Mouse (Mus musculus): ENCODE measurements around the gene Tcaim.
"Not testable (repeated sequence)": the region's sequence is repeated elsewhere in the genome, so short reads cannot be mapped to it uniquely, and the experiment has no call there.

Gene Tcaim

GRCm38 (mm10) chr9:122805053-122805844 is at the start of gene Tcaim:
Gene Tcaim, plus strand, starts transcription at chr9:122805539.
- DNase-seq (ENCODE audit: low spot score) = peak; percentile 87

DNA sequence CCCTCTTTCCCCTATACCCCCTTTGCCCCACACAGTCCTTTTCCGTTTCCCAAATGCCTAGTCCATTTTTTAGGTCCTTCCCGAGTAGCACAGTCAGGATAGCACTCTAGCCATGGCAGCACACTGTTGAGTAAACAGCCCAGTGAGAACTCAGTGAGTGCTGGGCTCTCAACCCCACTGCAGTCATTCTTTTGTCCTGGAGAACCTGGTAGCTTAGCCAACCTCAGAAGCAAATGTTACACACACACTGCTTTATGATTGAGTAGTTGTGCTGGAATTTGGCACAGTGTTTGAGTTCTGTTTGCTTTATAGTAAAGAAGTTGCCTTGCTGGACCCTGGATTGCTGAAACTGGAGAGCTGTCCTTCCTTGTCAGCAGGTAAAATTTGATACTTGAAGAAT is 47.7 kb upstream of the Tcaim start:
- DNase-seq (ENCODE audit: low spot score) = no peak

- DNase-seq (ENCODE audit: low spot score) = no peak
Observed at GRCm38 (mm10) chr9:122760111-122760510, 45.2 kb upstream of the Tcaim start.

DNA sequence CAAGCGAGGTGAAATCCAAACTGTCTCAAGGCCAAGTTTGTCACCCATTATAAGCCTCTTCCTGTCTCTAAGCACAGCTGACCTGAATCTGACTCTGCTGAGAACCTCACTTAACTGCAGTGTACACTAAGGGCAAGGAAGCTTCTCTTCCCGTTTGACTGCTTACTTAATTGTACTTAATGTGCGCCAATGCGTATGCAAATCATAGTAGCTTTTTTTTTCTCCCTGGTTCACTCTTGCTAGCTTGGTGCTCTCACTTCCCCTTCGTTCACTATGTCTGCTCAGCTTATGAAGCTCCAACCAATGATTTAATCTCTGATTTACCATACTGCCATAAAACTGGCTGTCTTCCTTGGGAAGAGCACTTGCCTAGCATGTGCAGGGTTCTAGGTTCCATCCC is 20.1 kb upstream of the Tcaim start:
- DNase-seq (ENCODE audit: low spot score) = no peak

DNA sequence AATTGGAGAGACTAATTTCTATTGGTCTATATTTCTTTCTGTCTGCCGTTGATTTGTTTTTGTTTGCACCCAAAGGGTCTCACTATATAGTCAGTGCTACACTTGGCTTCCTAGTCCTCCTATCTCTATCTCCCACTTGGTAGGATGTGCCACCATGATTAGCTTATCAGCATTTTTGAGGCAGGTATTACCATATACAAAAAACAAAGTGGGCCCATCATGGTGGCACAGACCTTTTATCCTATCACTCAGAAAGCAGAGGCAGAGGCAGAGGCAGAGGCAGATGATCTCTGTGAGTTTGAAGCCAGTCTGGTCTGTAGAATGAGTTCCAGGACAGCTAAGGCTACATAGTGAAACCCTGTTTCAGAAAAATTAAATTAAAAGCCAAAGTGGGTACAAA is 18.8 kb upstream of the Tcaim start:
- no peak for DNase-seq (ENCODE audit: low spot score)

- DNase-seq (ENCODE audit: low spot score) = no peak
Observed at GRCm38 (mm10) chr9:122805845-122806341, 554 bp downstream of the Tcaim start.

- no peak for DNase-seq (ENCODE audit: low spot score)
Observed at GRCm38 (mm10) chr9:122807186-122807585, 1.8 kb downstream of the Tcaim start.

DNA sequence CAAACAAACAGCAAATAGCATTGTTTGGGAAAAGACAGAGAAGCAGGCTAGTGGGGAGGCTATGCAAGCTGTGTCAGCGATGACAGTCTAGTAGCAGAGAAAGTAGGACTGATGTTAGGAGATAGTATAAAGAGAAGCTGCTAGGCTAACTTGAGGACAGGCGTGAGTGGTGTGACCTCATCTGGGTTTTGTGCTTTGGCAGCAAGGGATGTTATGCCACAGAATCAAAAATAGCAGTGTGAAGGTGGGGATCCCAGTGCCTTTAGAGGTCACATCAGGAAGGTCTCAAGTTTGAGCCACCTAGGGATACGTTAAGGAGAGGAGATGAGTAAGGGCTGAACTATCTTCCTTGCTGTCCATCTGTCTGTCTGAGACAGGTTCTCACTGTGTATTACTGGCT is 4.9 kb downstream of the Tcaim start:
- DNase-seq (ENCODE audit: low spot score) = no peak

DNA sequence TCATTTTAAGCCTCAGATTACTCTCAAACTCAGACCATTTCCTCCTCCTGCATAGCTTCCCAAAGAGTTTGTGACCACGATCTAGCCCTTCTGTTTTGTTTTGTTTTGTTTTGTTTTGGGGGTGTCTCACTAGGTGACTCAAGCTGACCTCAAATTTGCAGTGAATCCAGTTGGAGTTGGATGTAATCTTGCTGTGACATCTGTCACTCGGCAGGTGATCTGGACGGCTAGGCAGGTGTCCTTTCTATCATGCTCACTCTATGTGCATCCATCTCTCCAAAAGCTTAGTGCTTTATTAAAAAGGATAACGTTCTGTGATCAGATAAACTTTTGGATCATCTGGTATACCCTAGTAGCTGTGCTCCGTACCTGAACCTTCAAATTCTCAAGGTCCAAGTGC is 7.0 kb downstream of the Tcaim start:
- DNase-seq (ENCODE audit: low spot score) = no peak

DNA sequence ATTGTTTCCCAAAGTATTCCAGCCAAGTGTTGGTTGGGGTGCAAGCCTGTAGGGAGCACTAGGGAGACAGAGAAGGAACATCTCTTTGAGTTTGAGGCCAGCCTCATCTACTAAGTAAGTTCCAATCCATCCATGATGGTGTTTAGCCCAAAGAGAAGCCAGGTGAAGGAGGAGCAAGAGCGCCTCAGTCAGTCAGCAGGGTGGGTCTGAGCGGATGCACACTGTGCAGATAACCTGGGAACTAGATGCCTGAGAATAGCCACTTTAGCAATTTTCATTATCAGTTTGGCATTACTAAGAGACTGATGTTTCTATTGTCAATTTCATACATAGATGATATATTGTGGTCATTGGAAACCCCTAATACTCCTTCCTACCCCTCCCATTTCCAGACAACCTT is 9.4 kb downstream of the Tcaim start:
- no peak for DNase-seq (ENCODE audit: low spot score)

DNA sequence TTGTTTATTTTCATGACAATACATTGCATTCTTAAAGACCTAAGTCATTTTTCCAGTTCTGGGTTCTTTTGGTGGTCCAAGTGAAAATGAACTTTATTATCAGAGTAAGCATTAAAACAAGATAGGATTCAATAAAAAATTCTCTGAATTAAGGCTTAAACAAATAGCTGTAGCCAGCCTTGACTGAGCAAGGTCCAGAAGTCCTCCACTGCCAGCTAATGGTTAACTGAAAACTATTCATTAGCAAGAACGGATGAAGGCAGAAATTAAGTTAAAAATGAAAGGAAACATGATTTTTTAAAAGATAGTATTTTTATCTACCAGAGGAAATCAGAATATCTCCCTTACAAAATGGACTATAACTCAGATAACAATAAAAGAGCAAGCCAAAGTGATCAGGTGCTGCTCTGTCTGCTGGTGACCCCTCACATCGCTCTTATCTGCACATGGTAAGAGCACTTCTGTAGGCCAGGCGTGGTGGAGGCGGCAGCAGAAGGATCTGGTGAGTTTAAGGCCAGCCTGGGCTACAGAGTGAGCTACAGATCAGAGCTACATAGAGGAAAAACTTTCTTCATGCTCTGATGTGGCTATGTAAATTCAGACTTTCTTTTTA is 10.0 kb downstream of the Tcaim start:
- no peak for DNase-seq (ENCODE audit: low spot score)

DNA sequence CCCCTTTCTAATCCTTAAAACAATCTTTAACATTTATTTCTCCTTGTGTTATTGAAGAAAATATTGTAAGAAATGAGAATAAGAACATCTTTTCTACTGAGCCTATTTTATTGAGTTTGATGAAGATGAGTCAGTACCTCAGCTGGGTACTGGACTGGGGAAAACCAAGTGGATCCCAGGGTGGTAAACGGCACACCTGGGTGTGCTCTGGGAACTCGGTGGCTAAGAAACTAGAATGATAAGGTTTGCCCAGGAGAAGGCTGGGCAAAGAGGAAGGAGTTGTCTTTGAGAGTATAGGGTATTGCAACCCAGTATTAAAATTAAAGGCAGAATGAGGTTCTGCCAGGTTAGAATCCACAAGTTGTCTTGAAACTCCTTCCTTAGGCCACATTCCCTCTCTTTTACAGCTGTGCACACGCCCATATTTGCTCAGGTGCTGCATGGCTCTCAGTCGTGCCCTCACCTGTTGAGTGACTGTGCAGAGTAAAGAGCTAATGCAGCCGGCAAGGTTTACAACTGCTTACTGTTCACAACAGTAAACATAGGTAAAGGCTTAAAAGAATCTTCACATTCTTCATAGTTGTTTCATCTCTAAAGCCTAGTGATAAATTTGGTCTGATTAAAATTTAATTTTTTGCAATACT is 18.2 kb downstream of the Tcaim start:
- DNase-seq (ENCODE audit: low spot score) = no peak

DNA sequence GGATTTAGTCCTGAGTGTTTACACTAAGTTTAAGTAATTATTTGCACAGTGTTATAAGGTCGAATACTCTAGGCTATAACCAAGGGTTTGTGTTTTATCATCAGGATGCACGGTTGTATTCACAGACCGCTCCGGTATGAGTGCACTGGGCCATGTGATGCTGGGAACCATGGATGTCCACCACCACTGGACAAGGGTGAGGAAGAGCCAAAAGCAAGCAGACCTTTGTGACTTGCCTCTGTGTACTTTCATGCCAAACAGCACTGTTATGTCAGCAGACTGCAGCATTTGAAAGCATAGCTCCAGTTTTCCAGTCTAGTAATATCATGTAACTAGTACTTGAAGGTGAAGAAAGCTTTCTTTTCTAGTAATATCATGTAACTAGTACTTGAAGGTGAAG is 21.4 kb downstream of the Tcaim start:
- DNase-seq (ENCODE audit: low spot score) = no peak

DNA sequence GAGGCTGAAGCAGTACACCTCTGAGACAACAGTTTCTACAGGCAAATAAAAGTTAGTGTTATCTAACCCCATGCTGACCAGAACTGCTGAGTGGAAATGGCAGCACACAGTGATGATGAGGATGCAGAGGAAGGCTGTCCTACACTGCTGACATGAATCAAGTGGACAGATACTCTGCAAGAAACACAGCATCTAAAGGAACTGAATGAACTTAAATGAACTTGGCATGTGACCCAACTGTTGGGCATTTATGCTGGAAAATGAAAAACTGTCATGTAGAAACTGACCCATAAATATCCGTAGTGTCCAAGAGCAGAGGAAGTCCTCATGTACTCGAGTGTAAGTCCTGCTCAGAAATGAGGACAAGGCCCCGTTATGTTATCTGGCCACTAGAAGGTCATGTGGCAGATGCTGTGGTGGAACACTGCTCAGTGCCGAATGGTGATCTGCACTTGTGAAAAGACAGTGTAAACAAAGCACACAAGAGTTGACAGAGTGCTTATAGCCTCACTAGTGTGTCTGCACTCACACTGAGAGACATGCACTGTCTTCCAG is 24.6 kb downstream of the Tcaim start:
- no peak for DNase-seq (ENCODE audit: low spot score)

DNA sequence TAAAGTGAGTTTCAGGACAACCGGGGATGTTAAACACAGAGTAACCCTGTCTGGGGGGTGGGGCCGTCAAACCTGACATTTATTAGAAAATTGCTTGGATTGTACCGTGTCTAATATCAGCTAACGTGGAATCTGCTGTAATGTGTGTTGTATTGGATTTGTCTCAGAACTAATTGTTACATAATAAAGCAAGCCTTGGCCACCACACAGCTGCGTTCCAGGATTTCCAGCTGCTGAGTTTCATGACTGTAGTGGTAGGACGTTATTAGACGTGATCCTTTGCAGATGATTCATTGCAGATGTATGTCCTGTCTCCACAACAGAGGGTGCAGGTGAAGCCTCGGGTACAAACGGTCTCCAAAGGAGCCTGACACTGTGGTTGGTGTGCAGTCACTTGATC is 30.8 kb downstream of the Tcaim start:
- DNase-seq (ENCODE audit: low spot score) = no peak

DNA sequence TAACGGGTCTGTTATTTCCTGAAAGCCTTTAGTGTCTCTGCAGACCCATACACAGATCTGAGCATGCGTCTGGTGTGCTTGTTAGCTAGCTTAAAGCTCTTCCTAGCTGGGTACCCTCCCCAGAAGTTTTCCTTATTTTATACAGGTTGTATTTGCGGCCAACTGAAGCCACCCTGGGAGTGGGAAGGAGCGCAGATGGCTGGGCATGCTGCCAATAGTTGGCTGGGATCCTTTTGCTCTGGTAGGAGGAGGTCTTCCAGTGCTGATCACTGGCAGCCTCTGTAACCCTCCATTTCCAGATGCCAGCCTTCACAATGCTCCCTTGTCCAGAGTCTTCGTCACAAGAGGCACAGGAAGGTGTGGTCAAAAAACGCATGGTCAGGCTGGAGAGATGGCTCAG is 31.5 kb downstream of the Tcaim start:
- DNase-seq (ENCODE audit: low spot score) = no peak

DNA sequence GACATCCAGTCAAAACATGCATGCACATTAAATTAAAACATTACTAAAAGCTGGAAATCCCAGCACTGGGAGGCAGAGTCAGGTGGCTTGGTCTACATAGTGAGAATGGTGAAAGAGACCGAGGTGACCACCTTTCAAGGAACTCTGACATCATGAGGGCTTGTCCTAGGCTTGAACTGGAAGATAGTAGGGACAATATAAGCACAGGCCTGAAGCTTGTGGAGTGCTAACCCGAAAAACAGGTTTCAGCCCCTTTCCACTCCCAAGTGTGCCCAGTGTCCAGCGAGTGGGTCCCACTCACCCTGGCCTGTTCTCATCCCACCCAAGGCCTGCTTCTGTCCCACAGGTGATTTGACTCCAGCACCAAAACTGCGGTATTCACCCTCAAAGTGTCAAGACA is 31.9 kb downstream of the Tcaim start:
- DNase-seq (ENCODE audit: low spot score) = no peak

GRCm38 (mm10) chr9:122837680-122838079 is 32.3 kb downstream of the Tcaim start:
- peak; percentile 52 for DNase-seq (ENCODE audit: low spot score)

- DNase-seq (ENCODE audit: low spot score) = no peak
Observed at GRCm38 (mm10) chr9:122843760-122844159, 38.4 kb downstream of the Tcaim start, which contains the start of gene Gm35549. Gene Gm35549, minus strand, starts transcription at chr9:122844035.

- DNase-seq (ENCODE audit: low spot score) = no peak
Observed at GRCm38 (mm10) chr9:122845621-122846020, 40.3 kb downstream of the Tcaim start.

DNA sequence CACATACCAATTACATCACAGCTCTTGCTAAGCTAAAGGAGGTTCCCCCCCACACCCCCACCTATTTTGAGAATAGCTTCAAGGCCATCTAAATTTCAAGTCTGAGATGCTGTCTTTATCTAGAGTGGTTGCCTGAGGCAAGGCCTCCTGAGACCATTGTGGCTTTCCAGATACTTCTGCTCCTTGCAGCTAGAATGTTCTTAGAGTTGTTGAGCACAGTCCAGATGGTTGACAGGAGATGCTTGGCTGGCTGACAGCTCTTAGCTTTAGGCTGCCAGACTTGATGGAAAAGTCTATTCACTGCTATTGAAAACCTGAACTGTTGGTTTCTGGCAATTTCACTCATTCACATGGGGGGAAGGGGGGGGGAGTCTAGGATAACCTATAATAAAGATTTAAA is 40.8 kb downstream of the Tcaim start:
- no peak for DNase-seq (ENCODE audit: low spot score)

DNA sequence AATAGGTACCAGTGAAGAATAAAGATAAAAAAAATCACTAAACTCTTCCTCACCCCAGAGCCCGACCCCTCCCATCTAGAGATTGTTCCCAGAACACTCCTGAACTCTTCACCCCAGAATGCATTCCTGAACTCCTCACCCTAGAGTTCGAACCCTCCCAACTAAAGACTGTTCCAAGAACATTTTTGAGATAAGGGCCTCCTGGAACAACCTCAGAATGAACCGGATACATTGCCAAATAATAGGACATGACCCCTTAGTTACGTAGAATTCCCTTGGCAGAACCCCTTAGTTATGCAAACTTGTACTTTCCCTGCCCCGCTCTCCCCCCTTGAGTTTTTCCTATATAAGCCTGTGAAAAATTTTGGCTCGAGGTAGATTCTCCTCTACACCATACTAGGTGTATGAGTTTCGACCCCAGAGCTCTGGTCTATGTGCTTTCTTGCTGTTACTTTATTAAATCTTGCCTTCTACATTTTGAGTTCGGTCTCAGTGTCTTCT is 42.5 kb downstream of the Tcaim start:
- not testable (repeated sequence) for DNase-seq (ENCODE audit: low spot score)

- DNase-seq (ENCODE audit: low spot score) = no peak
Observed at GRCm38 (mm10) chr9:122854526-122854925, 49.2 kb downstream of the Tcaim start.
